Comparison of ENCODE assay signal across 27 mouse cellular contexts in the genomic region with DNA sequence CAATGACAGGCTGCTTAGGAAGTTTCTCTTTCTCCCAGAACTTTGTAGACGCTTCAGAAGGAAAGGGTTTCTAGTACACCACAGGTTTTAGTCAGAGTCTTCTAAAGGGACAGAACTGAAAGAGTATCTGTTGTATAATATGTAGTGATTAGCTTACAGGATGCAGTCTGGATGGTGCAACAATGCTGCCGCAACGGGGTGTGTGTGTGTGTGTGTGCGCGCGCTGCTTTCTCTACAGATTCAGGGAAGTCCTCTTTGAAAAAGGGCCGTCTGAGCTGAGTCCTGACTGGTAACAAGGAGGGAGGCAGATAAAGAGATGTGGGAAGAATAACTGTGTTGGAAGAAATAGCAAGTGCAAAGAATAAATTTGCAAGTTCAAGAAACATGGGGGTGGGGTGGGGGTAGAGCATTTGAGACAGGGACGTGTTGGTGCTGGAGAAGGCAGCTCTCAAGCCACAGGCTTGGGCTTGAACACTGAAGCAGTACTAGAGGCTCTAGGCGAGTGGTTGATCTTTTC. TPM values are rescaled to one million over a fixed set of nuclear protein-coding genes. Genes with fewer than 3 reads are reported as not detected.
A peak's percentile ranks its signal among the peaks of the same experiment; 100 is the strongest.
DNase-seq lines count a peak whose midpoint lies in the region; ATAC-seq and TF ChIP-seq lines count a peak whose summit lies in the region.
"Had no signal": no experiment of that assay in that cellular context is flagged by ENCODE, and none has a peak within 500 bp of the region (broad histone marks: within the 10 kb centered on the region; RNA-seq: fewer than 3 reads in every experiment).

No protein-coding gene starts in this region.

- no peak overlapping the region for H3K27ac ChIP-seq in forebrain, embryonic 16.5 days (ENCODE audit: low read length)
- no peak overlapping the region for H3K27ac ChIP-seq in forebrain, embryonic 13.5 days
- H3K27ac ChIP-seq in liver, postnatal 0 days (ENCODE audit: low read depth), result no peak overlapping the region
- H3K27ac ChIP-seq in liver, embryonic 11.5 days (ENCODE audit: low read depth, low read length), result no peak overlapping the region
- no peak overlapping the region for H3K27ac ChIP-seq in stomach, postnatal 0 days (replicated peaks)
- H3K27ac ChIP-seq: heart, embryonic 13.5 days; hindbrain, embryonic 12.5 days; kidney, embryonic 15.5 days; liver, embryonic 14.5 days; lung, embryonic 15.5 days; midbrain, embryonic 10.5 days had no signal

- H3K9ac ChIP-seq in forebrain, embryonic 16.5 days (replicated peaks; ENCODE audit: low read depth, low read length), result no peak overlapping the region
- no peak overlapping the region for H3K9ac ChIP-seq in forebrain, embryonic 13.5 days
- H3K9ac ChIP-seq in liver, postnatal 0 days (replicated peaks), result no peak overlapping the region
- H3K9ac ChIP-seq in liver, embryonic 11.5 days (ENCODE audit: low read depth, low read length), result no peak overlapping the region
- H3K9ac ChIP-seq in stomach, postnatal 0 days (ENCODE audit: low read length), result no peak overlapping the region
- H3K9ac ChIP-seq: heart, embryonic 13.5 days; hindbrain, embryonic 12.5 days; kidney, embryonic 15.5 days; liver, embryonic 14.5 days; lung, embryonic 15.5 days had no signal

- DNase-seq in liver, postnatal 0 days, result peak; percentile 30
- no peak for DNase-seq in liver, embryonic 11.5 days (ENCODE audit: low spot score)
- DNase-seq in stomach, postnatal 0 days (ENCODE audit: low spot score), result no peak
- DNase-seq: adrenal gland, adult 8-10 months; cerebellum, adult 9-10 months; gastrocnemius, postnatal 10 days; heart, adult 11 months; heart, postnatal 14 days; kidney, postnatal 36 days; layer of hippocampus, postnatal 36 days; lung, postnatal 36 days; spleen, adult 18-20 months had no signal

- H3K79me2 ChIP-seq in myocyte (ENCODE audit: control insufficient read depth, insufficient read depth), result no peaks in the 10 kb centered on the region

- no peaks in the 10 kb centered on the region for H3K9me3 ChIP-seq in forebrain, embryonic 16.5 days (ENCODE audit: control insufficient read depth, low read length)
- no peaks in the 10 kb centered on the region for H3K9me3 ChIP-seq in forebrain, embryonic 13.5 days (replicated peaks)
- no peaks in the 10 kb centered on the region for H3K9me3 ChIP-seq in liver, postnatal 0 days (ENCODE audit: low read length)
- H3K9me3 ChIP-seq in liver, embryonic 11.5 days (ENCODE audit: control insufficient read depth, low read length), result no peaks in the 10 kb centered on the region
- no peaks in the 10 kb centered on the region for H3K9me3 ChIP-seq in stomach, postnatal 0 days (ENCODE audit: control insufficient read depth, low read length)
- H3K9me3 ChIP-seq: embryonic facial prominence, embryonic 10.5 days; G1E; heart, embryonic 13.5 days; hindbrain, embryonic 12.5 days; kidney, embryonic 15.5 days; lung, embryonic 15.5 days; midbrain, embryonic 10.5 days had no signal

- peak; percentile 43; the same call in 1 of the 2 replicates for ATAC-seq in forebrain, embryonic 16.5 days
- ATAC-seq in forebrain, embryonic 13.5 days, result no peak
- no peak for ATAC-seq in liver, postnatal 0 days
- no peak for ATAC-seq in liver, embryonic 11.5 days (replicated peaks; ENCODE audit: low FRiP score)
- peak; percentile 62; the same call in 1 of the 2 replicates for ATAC-seq in common myeloid progenitor, adult 5-6 weeks (replicated peaks; ENCODE audit: low read depth, poor library complexity, severe bottlenecking)
- ATAC-seq in stomach, postnatal 0 days (ENCODE audit: low FRiP score, low TSS enrichment), result no peak
- ATAC-seq: activated CD4-positive, CD25-positive, alpha-beta regulatory T cell, adult 4 months; intestine, postnatal 0 days; midbrain, embryonic 16.5 days had no signal

- no peaks in the 10 kb centered on the region for H3K27me3 ChIP-seq in forebrain, embryonic 16.5 days (replicated peaks; ENCODE audit: control insufficient read depth, insufficient read depth, low read length)
- no peaks in the 10 kb centered on the region for H3K27me3 ChIP-seq in forebrain, embryonic 13.5 days
- no peaks in the 10 kb centered on the region for H3K27me3 ChIP-seq in liver, postnatal 0 days (ENCODE audit: insufficient read depth, low read length)
- no peaks in the 10 kb centered on the region for H3K27me3 ChIP-seq in liver, embryonic 11.5 days (replicated peaks; ENCODE audit: control insufficient read depth, insufficient read depth, low read length)
- H3K27me3 ChIP-seq in myocyte (ENCODE audit: control insufficient read depth, insufficient read depth, insufficient read length), result no peaks in the 10 kb centered on the region
- H3K27me3 ChIP-seq in stomach, postnatal 0 days (ENCODE audit: control insufficient read depth, insufficient read depth, low read length), result no peaks in the 10 kb centered on the region
- H3K27me3 ChIP-seq: heart, embryonic 13.5 days; hindbrain, embryonic 12.5 days; kidney, embryonic 15.5 days; lung, embryonic 15.5 days had no signal

- TF ChIP-seq POLR2A in myocyte (IDR thresholded peaks at IDR 0.05; ENCODE audit: insufficient read length, low read depth), result no peak

- H3K4me2 ChIP-seq in forebrain, embryonic 16.5 days (ENCODE audit: low read length), result no peak overlapping the region
- no peak overlapping the region for H3K4me2 ChIP-seq in forebrain, embryonic 13.5 days
- H3K4me2 ChIP-seq in liver, postnatal 0 days (ENCODE audit: low read depth, low read length), result no peak overlapping the region
- no peak overlapping the region for H3K4me2 ChIP-seq in liver, embryonic 11.5 days
- peak overlapping the region; percentile 52 for H3K4me2 ChIP-seq in myocyte (ENCODE audit: low read depth)
- no peak overlapping the region for H3K4me2 ChIP-seq in stomach, postnatal 0 days (replicated peaks; ENCODE audit: low read depth)
- H3K4me2 ChIP-seq: heart, embryonic 13.5 days; hindbrain, embryonic 12.5 days; kidney, embryonic 15.5 days; lung, embryonic 15.5 days had no signal

- no peak overlapping the region for H3ac ChIP-seq in myocyte (ENCODE audit: control insufficient read depth, insufficient read length)

- 51% methylated on average over 9 of the region's 9 CpGs for WGBS in forebrain, embryonic 16.5 days
- 55% methylated on average over 9 of the region's 9 CpGs for WGBS in forebrain, embryonic 13.5 days
- 55% methylated on average over 9 of the region's 9 CpGs for WGBS in liver, postnatal 0 days (ENCODE audit: insufficient replicate concordance)
- 82% methylated on average over 9 of the region's 9 CpGs for WGBS in liver, embryonic 11.5 days
- 74% methylated on average over 9 of the region's 9 CpGs for WGBS in stomach, postnatal 0 days

- no peak for TF ChIP-seq CTCF in liver, postnatal 0 days (IDR thresholded peaks at IDR 0.05; ENCODE audit: low read depth)
- TF ChIP-seq CTCF in stomach, postnatal 0 days (IDR thresholded peaks at IDR 0.05; ENCODE audit: low read depth), result no peak

- peaks cover 4% of the 10 kb centered on the region; the same call in 1 of the 2 replicates for H3K4me1 ChIP-seq in forebrain, embryonic 16.5 days (replicated peaks; ENCODE audit: control insufficient read depth, insufficient read depth, low read length)
- H3K4me1 ChIP-seq in forebrain, embryonic 13.5 days, result 0 out of 2 replicates have a peak, but pooled peaks cover 6% of the 10 kb centered on the region
- H3K4me1 ChIP-seq in liver, postnatal 0 days (ENCODE audit: insufficient read depth), result no peaks in the 10 kb centered on the region
- no peaks in the 10 kb centered on the region for H3K4me1 ChIP-seq in liver, embryonic 11.5 days (replicated peaks; ENCODE audit: control insufficient read depth, insufficient read depth, low read length)
- H3K4me1 ChIP-seq in stomach, postnatal 0 days (replicated peaks; ENCODE audit: control insufficient read depth, insufficient read depth), result no peaks in the 10 kb centered on the region
- H3K4me1 ChIP-seq: hindbrain, embryonic 12.5 days had no signal

- no peak for TF ChIP-seq EP300 in liver, postnatal 0 days (IDR thresholded peaks at IDR 0.05; ENCODE audit: low read depth)
- TF ChIP-seq EP300 in stomach, postnatal 0 days (optimal IDR thresholded peaks at IDR 0.05), result no peak

- no peaks in the 10 kb centered on the region for H3K36me3 ChIP-seq in forebrain, embryonic 16.5 days (ENCODE audit: control insufficient read depth, insufficient read depth)
- no peaks in the 10 kb centered on the region for H3K36me3 ChIP-seq in forebrain, embryonic 13.5 days (ENCODE audit: poor library complexity, severe bottlenecking)
- H3K36me3 ChIP-seq in liver, postnatal 0 days (replicated peaks; ENCODE audit: insufficient read depth, low read length), result no peaks in the 10 kb centered on the region
- H3K36me3 ChIP-seq in liver, embryonic 11.5 days (ENCODE audit: control insufficient read depth, insufficient read depth, low read length), result no peaks in the 10 kb centered on the region
- no peaks in the 10 kb centered on the region for H3K36me3 ChIP-seq in myocyte (ENCODE audit: control insufficient read depth, insufficient read depth)
- no peaks in the 10 kb centered on the region for H3K36me3 ChIP-seq in stomach, postnatal 0 days (ENCODE audit: control insufficient read depth, insufficient read depth, low read length)
- H3K36me3 ChIP-seq: embryonic facial prominence, embryonic 10.5 days; G1E; heart, embryonic 13.5 days; hindbrain, embryonic 12.5 days; kidney, embryonic 15.5 days; lung, embryonic 15.5 days; midbrain, embryonic 10.5 days had no signal

- H3K4me3 ChIP-seq in forebrain, embryonic 16.5 days (replicated peaks; ENCODE audit: low read length), result no peak overlapping the region
- no peak overlapping the region for H3K4me3 ChIP-seq in forebrain, embryonic 13.5 days
- no peak overlapping the region for H3K4me3 ChIP-seq in liver, postnatal 0 days (ENCODE audit: low read depth, low read length)
- H3K4me3 ChIP-seq in liver, embryonic 11.5 days (ENCODE audit: low read depth, low read length), result no peak overlapping the region
- no peak overlapping the region for H3K4me3 ChIP-seq in myocyte
- no peak overlapping the region for H3K4me3 ChIP-seq in stomach, postnatal 0 days (ENCODE audit: low read depth, low read length)
- H3K4me3 ChIP-seq: embryonic facial prominence, embryonic 10.5 days; heart, embryonic 13.5 days; hindbrain, embryonic 12.5 days; kidney, embryonic 15.5 days; lung, embryonic 15.5 days; midbrain, embryonic 10.5 days had no signal

TF ChIP-seq in myocyte, 11 proteins besides CTCF, POLR2A, EP300 and RAD21 (continues in another document):
- TF ChIP-seq TCF12 (IDR thresholded peaks at IDR 0.05; ENCODE audit: insufficient read depth, poor library complexity, severe bottlenecking) (no peak), MYOD1 (IDR thresholded peaks at IDR 0.05; ENCODE audit: control insufficient read depth in 1 of 3, insufficient read length in 2 of 3, low read depth in 2 of 3) (no peak), E2F4 (IDR thresholded peaks at IDR 0.05; ENCODE audit: insufficient read depth) (no peak)

RNA-seq across cellular contexts. Expression of gene Erbin, which starts 38.4 kb away (rescaled TPM):
- 8.8 and 10.2 TPM in 2 replicates for polyA plus RNA-seq in forebrain, embryonic 16.5 days (2015; fragmentation: Nextera tagmentation; extraction: Ambion mirVana)
- 14.8 and 15.6 TPM in 2 replicates for polyA plus RNA-seq in forebrain, embryonic 13.5 days (2015; fragmentation: Nextera tagmentation; extraction: Ambion mirVana)
- polyA plus RNA-seq in liver, postnatal 0 days (2015; fragmentation: Nextera tagmentation; extraction: Ambion mirVana), result 7.7 and 7.9 TPM in 2 replicates
- polyA plus RNA-seq in liver, embryonic 11.5 days (2014; fragmentation: Nextera tagmentation; extraction: Ambion mirVana), result 16.2 and 17.8 TPM in 2 replicates
- total RNA-seq in common myeloid progenitor, adult 5-6 weeks (2017), result 143 and 174 TPM in 2 replicates
- 8.4 TPM for polyA plus RNA-seq in myocyte (2012; fragmentation: generic; extraction: Trizol)
- polyA plus RNA-seq in stomach, postnatal 0 days (2015; fragmentation: Nextera tagmentation; extraction: Ambion mirVana), result 15.7 and 16.1 TPM in 2 replicates

Comparison
In these comparisons a context has a peak if more than half of its experiments do, and no peak if none do; other contexts are left out.
1. ATAC-seq: peak in forebrain, embryonic 16.5 days (single experiment) and common myeloid progenitor, adult 5-6 weeks (single experiment); none in forebrain, embryonic 13.5 days (single experiment), liver, postnatal 0 days (single experiment), liver, embryonic 11.5 days (single experiment) and stomach, postnatal 0 days (single experiment).